Mouse (Mus musculus): Measurements from ENCODE around the gene Shisa2. TPM values are rescaled to one million over a fixed set of nuclear protein-coding genes. Genes with fewer than 3 reads are reported as not detected.

Shisa2 gene
- total RNA-seq, 1 experiment from 2014 or later: 1.5 TPM

DNA sequence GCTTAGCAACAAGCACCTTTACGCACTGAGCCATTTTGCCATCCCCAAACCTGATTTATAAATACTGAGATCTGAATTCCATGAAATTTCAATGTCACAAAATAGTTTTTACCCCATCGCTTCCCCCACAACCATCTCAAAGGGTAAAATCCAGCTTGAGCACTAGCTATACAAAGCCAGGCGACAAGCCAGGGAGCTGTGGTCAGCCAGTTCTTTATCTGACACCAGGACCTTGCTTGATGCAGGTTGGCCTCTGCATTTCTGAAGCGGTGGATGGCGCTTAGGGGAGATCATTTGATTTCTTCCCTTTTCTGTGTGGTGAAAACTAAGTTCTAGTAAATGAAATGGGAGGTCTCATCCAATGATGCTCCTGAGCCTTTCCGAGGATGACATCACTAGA, 7.0 kb downstream of the Shisa2 start:
- no peak for DNase-seq

DNA sequence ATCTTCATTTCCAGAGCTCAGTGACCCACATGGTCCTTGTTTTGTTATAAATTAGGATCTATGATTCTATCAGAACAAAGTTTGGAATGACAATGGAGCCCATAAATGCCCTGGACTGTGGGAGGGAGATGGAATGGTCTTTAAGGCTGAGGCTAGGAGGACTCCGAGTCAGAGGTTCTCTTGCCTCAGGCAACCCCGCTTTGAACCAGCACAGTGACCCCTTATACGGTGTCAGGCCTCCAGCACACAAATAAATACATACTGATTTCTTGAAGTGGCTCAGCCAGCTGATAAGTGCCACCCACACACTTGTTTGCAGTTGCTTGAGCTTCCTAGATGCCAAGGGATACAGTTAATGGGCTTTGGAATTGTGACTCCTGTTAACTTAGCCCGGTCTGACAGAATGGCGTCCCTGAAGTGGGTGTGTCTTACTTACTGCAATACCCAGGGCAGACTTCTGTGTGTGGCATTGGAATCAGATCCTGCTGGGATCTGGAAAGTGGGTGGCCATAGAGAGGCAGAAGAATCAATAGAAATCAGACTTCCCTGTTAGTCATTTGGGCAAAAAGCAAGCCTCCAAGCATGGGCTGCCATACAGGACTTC, 8.3 kb downstream of the Shisa2 start:
- no peak for DNase-seq

- no peak for DNase-seq
These were observed 8.9 kb downstream of the Shisa2 start for GRCm38 (mm10) chr14:59633988-59634387.

DNA sequence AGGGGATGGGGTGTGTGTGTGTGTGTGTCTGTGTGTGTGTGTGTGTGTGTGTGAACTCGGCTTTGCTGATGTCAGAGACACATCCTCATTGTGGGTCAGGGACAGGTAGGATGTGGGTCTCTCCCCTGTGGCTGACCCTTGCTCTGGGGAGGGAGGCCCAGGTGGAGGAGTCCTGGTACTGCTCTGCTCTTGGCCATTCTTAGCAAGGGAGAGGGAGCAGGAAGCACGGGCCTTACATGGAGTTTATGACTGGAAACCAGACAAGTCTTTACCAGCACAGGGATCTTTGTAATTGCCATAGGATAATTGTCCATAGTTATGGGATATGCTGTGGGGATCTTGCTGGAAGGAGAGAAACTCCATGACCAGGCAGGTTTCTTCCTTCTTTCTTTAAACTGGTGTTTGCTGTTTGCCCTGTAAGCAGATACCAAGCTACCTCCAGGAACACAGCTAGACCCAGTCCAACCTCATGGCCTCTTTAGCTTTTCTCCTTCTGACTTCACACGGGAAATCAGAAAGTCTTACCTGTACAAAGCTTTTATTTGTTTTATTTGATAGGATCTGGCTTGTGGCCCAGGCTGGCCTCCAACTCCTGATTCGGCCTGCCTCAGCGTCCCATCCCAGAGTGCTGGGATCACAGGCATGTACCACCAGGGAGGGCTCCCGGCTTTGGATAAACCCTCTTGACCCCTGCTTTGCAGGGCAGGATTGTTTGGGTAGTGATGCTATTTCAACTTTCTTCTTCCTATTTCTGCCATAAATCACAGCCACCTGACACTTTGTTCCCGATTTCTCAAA, 14.0 kb downstream of the Shisa2 start:
- DNase-seq: no peak

- no peak for DNase-seq
These were observed 16.7 kb downstream of the Shisa2 start for GRCm38 (mm10) chr14:59641856-59642255.

DNA sequence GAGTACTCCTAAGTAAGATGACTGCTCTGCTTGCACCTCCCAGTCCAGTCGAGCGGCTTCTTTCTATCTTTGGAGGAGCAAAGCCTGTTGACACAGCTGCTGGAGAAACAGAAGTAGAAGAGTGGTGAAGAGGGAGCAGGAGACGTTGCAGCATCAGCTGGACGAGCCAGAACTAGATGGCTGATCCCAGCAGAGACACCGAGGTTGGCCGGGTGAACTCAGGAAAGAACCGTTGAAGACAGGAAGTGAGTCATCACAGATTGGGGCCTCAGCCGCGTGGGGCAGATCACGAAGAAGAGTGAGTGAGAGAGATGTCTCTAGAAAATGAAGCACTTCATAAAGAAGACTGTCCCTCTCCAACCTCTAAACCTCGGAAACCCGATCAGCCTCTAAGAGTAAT, 18.5 kb downstream of the Shisa2 start:
- DNase-seq: no peak

DNA sequence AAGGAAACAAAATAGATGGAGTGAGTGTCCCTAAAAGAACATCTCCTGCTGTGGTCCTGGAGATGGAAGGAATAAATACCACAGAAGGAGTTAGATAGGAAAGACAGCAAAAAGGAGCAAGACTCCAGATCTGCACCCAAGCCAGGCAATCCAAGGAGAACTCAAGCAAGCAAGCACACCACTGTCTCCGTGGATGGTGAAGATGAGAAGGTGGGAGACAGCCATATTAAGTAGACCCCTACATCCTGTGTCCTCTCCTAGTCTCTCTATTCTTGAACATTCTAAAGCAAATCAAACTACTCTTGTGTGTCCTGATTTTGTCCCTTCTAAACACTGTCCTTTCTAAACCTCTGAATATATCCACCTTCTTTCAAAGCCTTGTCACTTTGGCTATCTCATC, 19.1 kb downstream of the Shisa2 start:
- DNase-seq: no peak

DNA sequence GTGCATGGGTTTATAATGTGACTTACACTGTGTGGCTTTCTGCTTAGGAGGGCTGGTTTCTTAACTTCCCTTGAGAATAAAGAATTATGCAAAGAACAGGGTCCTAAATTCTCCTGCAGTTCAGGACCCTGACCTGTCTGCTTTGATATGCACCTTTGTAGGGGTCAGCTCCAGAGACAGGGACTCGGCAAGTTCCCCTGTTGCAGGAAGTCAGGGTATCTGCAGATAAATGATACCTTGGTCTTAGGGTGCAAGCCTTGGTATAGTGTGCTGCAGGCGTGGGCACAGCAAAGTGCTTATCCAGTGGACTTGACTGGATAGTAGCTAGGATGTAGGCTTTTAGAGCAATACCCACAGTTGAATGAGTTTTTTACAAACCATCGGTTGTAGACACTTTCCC, 19.8 kb downstream of the Shisa2 start:
- no peak for DNase-seq

GRCm38 (mm10) chr14:59646826-59647697, 22.0 kb downstream of the Shisa2 start:
- DNase-seq: peak; percentile 37

DNA sequence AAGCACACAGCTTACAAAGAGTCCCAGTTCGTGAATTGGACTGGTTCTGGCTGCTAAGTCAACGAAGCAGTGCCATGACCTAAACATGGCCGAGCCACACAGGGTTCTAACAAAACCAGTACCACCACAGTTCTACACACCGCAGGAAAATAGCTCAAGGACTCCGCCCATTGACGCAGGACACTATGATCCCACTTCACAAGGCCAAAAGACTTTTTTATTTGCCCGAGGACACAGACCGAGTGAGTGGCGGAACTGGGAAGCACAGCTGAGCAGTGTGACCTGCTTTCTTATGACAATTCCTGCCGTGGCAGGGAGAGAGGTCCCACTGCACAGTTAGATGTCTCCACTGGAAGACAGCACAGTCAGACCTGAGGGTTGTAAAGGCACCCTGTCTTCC, 23.5 kb downstream of the Shisa2 start:
- no peak for DNase-seq

DNA sequence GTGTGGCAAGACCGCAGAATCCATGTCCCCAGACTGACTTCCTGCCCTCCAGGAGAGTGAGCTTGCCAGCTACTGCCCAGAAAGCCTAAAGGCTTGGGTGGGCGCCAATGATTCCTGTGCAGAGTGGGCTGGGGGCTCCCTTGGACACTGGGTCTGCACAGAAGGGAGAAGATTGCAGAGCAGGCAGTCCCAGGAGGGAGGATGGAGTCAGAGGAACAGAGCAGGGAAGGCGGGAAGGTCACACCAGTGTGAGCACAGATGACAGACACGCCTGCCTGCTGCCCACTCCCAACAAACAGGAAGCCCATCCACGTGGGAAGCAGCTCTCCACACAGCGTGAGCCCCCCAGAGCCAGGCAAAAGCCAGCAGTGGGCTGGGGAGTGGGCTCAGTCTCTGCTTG, 24.2 kb downstream of the Shisa2 start:
- no peak for DNase-seq

DNA sequence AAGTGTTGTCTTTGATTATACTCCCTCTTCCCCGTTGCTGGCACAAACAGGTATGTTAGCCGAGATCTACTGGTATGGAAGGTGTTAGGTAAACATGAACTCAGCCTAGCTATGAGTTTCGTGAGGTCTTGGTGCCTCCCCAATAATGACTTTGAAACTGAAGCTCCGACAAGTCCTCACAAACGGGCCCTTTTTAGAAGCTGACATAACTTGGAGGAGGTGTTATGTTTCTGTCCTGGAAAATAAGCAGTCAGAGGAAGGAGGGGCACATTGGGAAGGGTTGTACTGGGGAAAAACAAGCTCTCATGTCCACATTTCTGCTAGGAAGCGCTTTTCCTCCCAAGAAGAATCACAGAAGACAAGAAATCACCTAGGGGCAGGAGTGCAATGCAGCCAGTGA, 31.5 kb downstream of the Shisa2 start:
- DNase-seq: no peak

DNA sequence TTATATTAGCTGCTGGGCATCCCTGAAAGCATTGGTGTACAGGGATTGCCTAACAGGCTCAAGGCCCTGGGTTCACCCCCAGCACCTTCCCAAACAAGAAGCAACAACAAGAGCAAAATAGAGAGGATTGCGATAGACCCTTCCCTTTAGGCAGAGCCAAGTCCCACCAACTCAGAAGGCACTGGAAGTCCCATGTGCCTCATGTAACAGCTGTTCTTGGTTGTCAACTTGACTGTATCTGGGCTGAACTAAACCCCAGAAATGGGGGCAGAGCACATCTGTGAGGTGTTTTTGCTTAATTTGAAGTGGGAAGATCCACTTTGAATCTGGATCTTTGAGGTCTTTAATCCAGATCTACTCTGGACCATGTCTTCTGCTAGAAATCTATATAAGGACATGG, 32.0 kb downstream of the Shisa2 start:
- DNase-seq: no peak

- DNase-seq: no peak
These were observed 47.9 kb downstream of the Shisa2 start for GRCm38 (mm10) chr14:59672893-59673515.

DNA sequence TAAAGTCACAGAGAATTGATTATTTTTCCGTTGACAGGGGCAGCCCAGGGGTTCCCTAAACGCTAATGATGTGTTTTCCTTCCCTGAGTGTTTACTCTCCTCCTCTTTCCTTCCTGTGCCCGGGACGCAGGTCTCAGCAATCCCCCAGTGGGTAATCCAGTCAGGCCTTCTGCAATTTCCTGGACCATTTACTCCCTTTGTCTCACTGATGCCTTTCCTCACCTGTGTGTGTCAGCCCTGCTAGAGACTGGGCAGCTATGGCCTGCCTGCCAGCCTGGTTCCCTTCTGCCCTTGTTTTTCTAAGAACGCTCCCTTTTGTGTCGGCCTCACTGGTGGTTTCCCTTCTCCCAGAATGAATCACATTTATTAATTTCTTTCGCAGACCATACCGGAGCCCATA, 49.4 kb downstream of the Shisa2 start:
- DNase-seq: no peak

- DNase-seq: no peak
These were observed 50.2 kb downstream of the Shisa2 start for GRCm38 (mm10) chr14:59675330-59675729.

DNA sequence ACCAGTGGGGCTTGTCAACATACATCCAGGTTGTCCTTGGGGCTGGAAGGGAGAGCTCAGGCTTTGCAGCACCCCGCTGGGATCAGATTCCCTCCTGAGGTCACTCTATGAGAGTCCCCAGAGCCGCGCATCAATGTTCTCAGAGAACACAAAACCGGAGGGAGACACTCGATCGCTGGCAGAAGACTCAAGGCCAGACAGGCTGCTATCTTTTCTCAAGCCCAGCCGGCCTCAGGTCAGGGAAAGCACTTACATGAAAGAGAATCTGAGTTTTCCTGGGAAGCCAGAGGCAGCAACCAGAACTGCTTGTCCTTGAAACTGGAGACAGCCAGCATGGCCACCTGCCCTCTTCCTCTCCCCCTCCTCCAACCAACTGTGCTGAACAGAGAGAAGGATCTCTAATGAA, 52.5 kb downstream of the Shisa2 start:
- DNase-seq: peak; percentile 34

Other genes starting within 250 kb of the Shisa2 start
- gene Phf11c, start 229.9 kb upstream of the Shisa2 start, total RNA-seq (2021): 0.82 and 1.7 TPM in 2 replicates
- gene Setdb2, start 184.4 kb upstream of the Shisa2 start, total RNA-seq (2021): 7.3 and 9.7 TPM in 2 replicates
- gene Cab39l, start 184.3 kb upstream of the Shisa2 start, total RNA-seq (2021): 31.8 and 37.9 TPM in 2 replicates
- gene Cdadc1, start 27.3 kb upstream of the Shisa2 start, total RNA-seq (2021): 64.0 and 73.2 TPM in 2 replicates

All from adrenal gland, postnatal 25 days (tissue).